Mouse (Mus musculus): Measurements from ENCODE around the gene Cnnm2.

DNA sequence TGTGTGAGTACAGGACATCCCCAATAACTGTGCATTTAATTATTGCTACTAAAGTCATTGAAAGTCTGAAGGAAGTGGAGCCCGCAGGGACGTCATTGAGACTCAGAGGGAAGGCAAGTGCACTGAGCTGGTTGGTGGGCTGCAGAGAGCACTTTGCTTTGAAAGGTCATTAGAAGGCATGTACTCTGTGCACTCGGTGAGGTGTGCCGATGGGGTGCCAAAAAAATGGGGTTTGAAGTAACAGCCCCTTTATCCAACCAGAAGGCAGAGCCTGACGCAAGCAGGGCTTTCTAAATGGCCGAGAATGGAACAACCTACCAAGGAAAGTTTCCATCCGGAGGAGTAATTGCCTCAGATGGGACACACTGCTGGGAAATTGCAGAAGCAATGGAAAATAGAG, 63.5 kb downstream of the Cnnm2 start:
- TF ChIP-seq TAL1 (conservative IDR thresholded peaks at IDR 0.05; ENCODE audit: low read depth, low read length) (no peak), CTCF (IDR thresholded peaks at IDR 0.05; ENCODE audit: low read depth, low read length) (no peak)
